Comparison of ENCODE assay signal across 10 mouse cellular contexts in genomic region chr8:112348323-112348722, GRCm38 (mm10).
DNase-seq lines count a peak whose midpoint lies in the region; ATAC-seq and TF ChIP-seq lines count a peak whose summit lies in the region.
"Had no signal": no experiment of that assay in that cellular context is flagged by ENCODE, and none has a peak within 500 bp of the region (broad histone marks: within the 10 kb centered on the region; RNA-seq: fewer than 3 reads in every experiment).

No protein-coding gene starts in this region.

- 0 out of 2 replicates have a peak, but pooled peaks have one; percentile 11 for TF ChIP-seq CTCF in heart, postnatal 0 days (IDR thresholded peaks at IDR 0.05; ENCODE audit: low read depth)
- peak; percentile 49; the same call in 1 of the 2 replicates for TF ChIP-seq CTCF in brain, embryonic 14.5 days (IDR thresholded peaks at IDR 0.05; ENCODE audit: borderline replicate concordance, extremely low read depth, insufficient read depth, insufficient read length)

- H3K4me3 ChIP-seq in heart, postnatal 0 days (ENCODE audit: low read depth, low read length) = no peak overlapping the region
- no peak overlapping the region for H3K4me3 ChIP-seq in hindbrain, embryonic 11.5 days (ENCODE audit: low read depth, low read length)
- no peak overlapping the region for H3K4me3 ChIP-seq in midbrain, embryonic 16.5 days (ENCODE audit: low read depth, low read length)
- no peak overlapping the region for H3K4me3 ChIP-seq in heart, embryonic 12.5 days
- H3K4me3 ChIP-seq: liver, embryonic 13.5 days had no signal

- TF ChIP-seq POLR2A in brain, embryonic 14.5 days (IDR thresholded peaks at IDR 0.05; ENCODE audit: borderline replicate concordance, extremely low read depth, insufficient read depth, insufficient read length, poor library complexity, severe bottlenecking) = no peak

- H3K4me2 ChIP-seq in heart, postnatal 0 days (ENCODE audit: low read depth, low read length) = no peak overlapping the region
- no peak overlapping the region for H3K4me2 ChIP-seq in hindbrain, embryonic 11.5 days (replicated peaks; ENCODE audit: low read depth, low read length)
- H3K4me2 ChIP-seq in midbrain, embryonic 16.5 days (ENCODE audit: low read length) = peak overlapping the region; percentile 35
- no peak overlapping the region for H3K4me2 ChIP-seq in heart, embryonic 12.5 days
- H3K4me2 ChIP-seq: liver, embryonic 13.5 days had no signal

- H3K36me3 ChIP-seq in heart, postnatal 0 days (replicated peaks; ENCODE audit: control insufficient read depth, insufficient read depth, low read length) = no peaks in the 10 kb centered on the region
- no peaks in the 10 kb centered on the region for H3K36me3 ChIP-seq in hindbrain, embryonic 11.5 days (ENCODE audit: control insufficient read depth, insufficient read depth, low read length)
- no peaks in the 10 kb centered on the region for H3K36me3 ChIP-seq in midbrain, embryonic 16.5 days (ENCODE audit: control insufficient read depth, insufficient read depth, low read length)
- H3K36me3 ChIP-seq in heart, embryonic 12.5 days = no peaks in the 10 kb centered on the region
- H3K36me3 ChIP-seq: liver, embryonic 13.5 days had no signal

- H3K27me3 ChIP-seq in heart, postnatal 0 days (ENCODE audit: control insufficient read depth, insufficient read depth, low read length) = no peaks in the 10 kb centered on the region
- H3K27me3 ChIP-seq in hindbrain, embryonic 11.5 days (ENCODE audit: control insufficient read depth, insufficient read depth, low read length) = no peaks in the 10 kb centered on the region
- no peaks in the 10 kb centered on the region for H3K27me3 ChIP-seq in midbrain, embryonic 16.5 days (ENCODE audit: control insufficient read depth, insufficient read depth, low read depth, low read length)
- no peaks in the 10 kb centered on the region for H3K27me3 ChIP-seq in heart, embryonic 12.5 days (replicated peaks)
- H3K27me3 ChIP-seq: CH12.LX; liver, embryonic 13.5 days had no signal

- WGBS in heart, postnatal 0 days = 23% methylated on average over 5 of the region's 5 CpGs
- 31% methylated on average over 5 of the region's 5 CpGs for WGBS in hindbrain, embryonic 11.5 days
- 23% methylated on average over 5 of the region's 5 CpGs for WGBS in midbrain, embryonic 16.5 days
- 28% methylated on average over 5 of the region's 5 CpGs for WGBS in heart, embryonic 12.5 days

- ATAC-seq in heart, postnatal 0 days (ENCODE audit: insufficient read depth, low read depth) = no peak
- no peak for ATAC-seq in hindbrain, embryonic 11.5 days (ENCODE audit: low FRiP score)
- peak; percentile 62; the same call in 1 of the 2 replicates for ATAC-seq in midbrain, embryonic 16.5 days
- ATAC-seq in heart, embryonic 12.5 days (ENCODE audit: insufficient number of reproducible peaks, low FRiP score) = no peak

- no peak overlapping the region for H3K27ac ChIP-seq in heart, postnatal 0 days (ENCODE audit: low read depth)
- no peak overlapping the region for H3K27ac ChIP-seq in hindbrain, embryonic 11.5 days (ENCODE audit: low read depth, low read length)
- H3K27ac ChIP-seq in midbrain, embryonic 16.5 days (ENCODE audit: low read length) = peak overlapping the region; percentile 42
- no peak overlapping the region for H3K27ac ChIP-seq in heart, embryonic 12.5 days (ENCODE audit: poor library complexity, severe bottlenecking)
- H3K27ac ChIP-seq: liver, embryonic 13.5 days had no signal

- no peak for DNase-seq in heart, postnatal 0 days (ENCODE audit: low spot score)
- DNase-seq in heart, adult 18-20 months = no peak
- DNase-seq in brain, embryonic 14.5 days (ENCODE audit: low read depth) = peak; percentile 87
- peak; percentile 72 for DNase-seq in hindbrain, embryonic 11.5 days (ENCODE audit: low spot score)
- DNase-seq in c-Kit-positive CD71-positive TER-119-positive erythroid progenitor cells, embryonic 14.5 days (ENCODE audit: low spot score) = no peak
- no peak for DNase-seq in T-cell, adult 2 months (ENCODE audit: low spot score)
- DNase-seq: liver, embryonic 13.5 days had no signal

- no peak for TF ChIP-seq EP300 in heart, postnatal 0 days (IDR thresholded peaks at IDR 0.05; ENCODE audit: low read depth)

- no peaks in the 10 kb centered on the region for H3K9me3 ChIP-seq in heart, postnatal 0 days (replicated peaks; ENCODE audit: control insufficient read depth, low read length)
- no peaks in the 10 kb centered on the region for H3K9me3 ChIP-seq in hindbrain, embryonic 11.5 days (ENCODE audit: control insufficient read depth, low read length)
- H3K9me3 ChIP-seq in midbrain, embryonic 16.5 days (replicated peaks; ENCODE audit: control insufficient read depth, low read length, poor library complexity, severe bottlenecking) = no peaks in the 10 kb centered on the region
- no peaks in the 10 kb centered on the region for H3K9me3 ChIP-seq in heart, embryonic 12.5 days (replicated peaks)

- no peaks in the 10 kb centered on the region for H3K4me1 ChIP-seq in heart, postnatal 0 days (ENCODE audit: control insufficient read depth, insufficient read depth)
- no peaks in the 10 kb centered on the region for H3K4me1 ChIP-seq in hindbrain, embryonic 11.5 days (replicated peaks; ENCODE audit: control insufficient read depth, insufficient read depth, low read length)
- H3K4me1 ChIP-seq in midbrain, embryonic 16.5 days (ENCODE audit: control insufficient read depth, insufficient read depth, low read length) = peaks cover 6% of the 10 kb centered on the region; the same call in 1 of the 2 replicates
- no peaks in the 10 kb centered on the region for H3K4me1 ChIP-seq in heart, embryonic 12.5 days (replicated peaks)
- H3K4me1 ChIP-seq: liver, embryonic 13.5 days had no signal

- H3K9ac ChIP-seq in heart, postnatal 0 days (replicated peaks; ENCODE audit: low read depth, low read length) = no peak overlapping the region
- H3K9ac ChIP-seq in hindbrain, embryonic 11.5 days (ENCODE audit: low read depth, low read length) = no peak overlapping the region
- H3K9ac ChIP-seq in midbrain, embryonic 16.5 days (ENCODE audit: low read depth, low read length) = no peak overlapping the region
- H3K9ac ChIP-seq in heart, embryonic 12.5 days = no peak overlapping the region
- H3K9ac ChIP-seq: liver, embryonic 13.5 days had no signal

Comparison
In these comparisons a context has a peak if more than half of its experiments do, and no peak if none do; other contexts are left out.
1. DNase-seq: peak in brain, embryonic 14.5 days (single experiment) and hindbrain, embryonic 11.5 days (single experiment); none in heart, postnatal 0 days (single experiment), heart, adult 18-20 months (0 of 2), c-Kit-positive CD71-positive TER-119-positive erythroid progenitor cells, embryonic 14.5 days (single experiment) and T-cell, adult 2 months (single experiment).